Mouse (Mus musculus) layer of hippocampus, adult 2 months (tissue): ENCODE measurements around the gene Pdxp. TPM values are rescaled to one million over a fixed set of nuclear protein-coding genes. Genes with fewer than 3 reads are reported as not detected.
"Not testable (repeated sequence)": the region's sequence is repeated elsewhere in the genome, so short reads cannot be mapped to it uniquely, and the experiment has no call there.

ENCODE experiments used
- DNase-seq, 2 experiments: peaks; one replicate each; pipeline ENCODE4 v3.0.0; 2022; ENCODE audit warnings: low spot score in 2 of 2
- H3K27ac ChIP-seq: fragments of 200-600 bp; 2 replicates; pipeline ENCODE4 v1.8.1; 2022
- H3K4me3 ChIP-seq: fragments of 200-600 bp; 2 replicates; pipeline ENCODE4 v1.8.1; 2022; ENCODE audit warnings: mild to moderate bottlenecking
- CTCF ChIP-seq: fragments of 200-600 bp; conservative IDR thresholded peaks from 2 replicates; pipeline ENCODE4 v1.8.1; 2022; ENCODE audit warnings: antibody characterized with exemption, mild to moderate bottlenecking, moderate library complexity
- long read RNA-seq, 2 experiments: library from polyadenylated mRNA; stranded (forward); transcript quantifications; one replicate each; pipeline ENCODE4 v2.0.0; 2021; ENCODE audit warnings: borderline mapping rate in 2 of 2
- total RNA-seq, 2 experiments: library from RNA; stranded (reverse); gene quantifications; 2 replicates each; pipeline ENCODE4 v1.2.3; 2021

Gene Pdxp
- 100 to 1,000 TPM; 162 to 172 TPM for total RNA-seq
- long read RNA-seq, experiment 1, transcript Pdxp-201 (2 exons, 2,001 nt) = major isoform, 228 of 233 reads
- long read RNA-seq, experiment 1, partial matches to known transcripts = 5 of 233 reads
- long read RNA-seq, experiment 1, other reads (novel, unspliced or antisense) = 0 of 233 reads
- long read RNA-seq, experiment 2, transcript Pdxp-201 (2 exons, 2,001 nt) = major isoform, 307 of 324 reads
- long read RNA-seq, experiment 2, partial matches to known transcripts = 16 of 324 reads
- long read RNA-seq, experiment 2, other reads (novel, unspliced or antisense) = 1 of 324 reads

- no peak for TF ChIP-seq CTCF
Observed at GRCm38 (mm10) chr15:78913632-78914090, at the start of gene Pdxp. TSS of gene Pdxp (plus strand) at chr15:78913919.

GRCm38 (mm10) chr15:78868398-78868797 is 45.3 kb upstream of the Pdxp start:
- DNase-seq = peak in 1 of 2 experiments; percentile 32
- Histone ChIP-seq H3K4me3 (no peak overlapping the region), H3K27ac (peak overlapping the region; percentile 65; the same call in 1 of the 2 replicates)
- no peak for TF ChIP-seq CTCF

More at GRCm38 (mm10) chr15:78913632-78914090, at the start of gene Pdxp:
- DNase-seq = peak; percentile 96 to 98
- Histone ChIP-seq H3K27ac (peak within 1 kb of the TSS; percentile 96), H3K4me3 (peak within 1 kb of the TSS; percentile 80)

GRCm38 (mm10) chr15:78868826-78869233 is 44.9 kb upstream of the Pdxp start:
- no peak for DNase-seq
- H3K4me3 ChIP-seq = no peak overlapping the region
- H3K27ac ChIP-seq = peak overlapping the region; percentile 65; the same call in 1 of the 2 replicates
- no peak for TF ChIP-seq CTCF

- peak; percentile 33 to 40 for DNase-seq
- H3K27ac ChIP-seq = no peak overlapping the region
- no peak overlapping the region for H3K4me3 ChIP-seq
- TF ChIP-seq CTCF = peak; percentile 89
Observed at GRCm38 (mm10) chr15:78869775-78870174, 43.9 kb upstream of the Pdxp start.

GRCm38 (mm10) chr15:78872021-78872608 is 41.6 kb upstream of the Pdxp start:
- peak; percentile 37 for TF ChIP-seq CTCF
- Histone ChIP-seq H3K27ac (no peak overlapping the region), H3K4me3 (no peak overlapping the region)
- DNase-seq = no peak

GRCm38 (mm10) chr15:78873803-78874435 is 39.8 kb upstream of the Pdxp start:
- Histone ChIP-seq H3K4me3 (no peak overlapping the region), H3K27ac (no peak overlapping the region)
- no peak for DNase-seq
- TF ChIP-seq CTCF = peak; percentile 30; the same call in 1 of the 2 replicates

GRCm38 (mm10) chr15:78874989-78875388 is 38.7 kb upstream of the Pdxp start:
- Histone ChIP-seq H3K27ac (no peak overlapping the region), H3K4me3 (no peak overlapping the region)
- DNase-seq = no peak
- TF ChIP-seq CTCF = no peak

- no peak for DNase-seq
- H3K4me3 ChIP-seq = no peak overlapping the region
- no peak for TF ChIP-seq CTCF
- H3K27ac ChIP-seq = 0 out of 2 replicates have a peak overlapping the region, but pooled peaks have one; percentile 97
Observed at GRCm38 (mm10) chr15:78875537-78875936, 38.2 kb upstream of the Pdxp start.

- Histone ChIP-seq H3K4me3 (peak overlapping the region; percentile 92), H3K27ac (peak overlapping the region; percentile 97)
- TF ChIP-seq CTCF = peak; percentile 90
- DNase-seq = peak; percentile 69 to 78
Observed at GRCm38 (mm10) chr15:78876258-78876696, 37.4 kb upstream of the Pdxp start.

GRCm38 (mm10) chr15:78876991-78877809 is 36.5 kb upstream of the Pdxp start, which contains the start of gene Gga1:
TSS of gene Gga1 (plus strand) at chr15:78877190.
- peak; percentile 54 for TF ChIP-seq CTCF
- peak; percentile 95 to 96 for DNase-seq
- Histone ChIP-seq H3K27ac (peak within 1 kb of the TSS; percentile 97), H3K4me3 (peak within 1 kb of the TSS; percentile 92)

GRCm38 (mm10) chr15:78877810-78878390 is 35.8 kb upstream of the Pdxp start:
- DNase-seq = no peak
- peak overlapping the region; percentile 97 for H3K27ac ChIP-seq
- no peak for TF ChIP-seq CTCF
- H3K4me3 ChIP-seq = peak overlapping the region; percentile 92

- not testable (repeated sequence) for H3K27ac ChIP-seq, DNase-seq, H3K4me3 ChIP-seq
Observed at GRCm38 (mm10) chr15:78878792-78879516, 34.8 kb upstream of the Pdxp start.
